Mouse (Mus musculus) liver, adult 2 months (tissue): ENCODE data around the gene Klhl23.

Experiments used
- CTCF ChIP-seq: fragments of 200-500 bp; IDR thresholded peaks from 2 replicates; pipeline ENCODE4 v1.5.1; 2011; ENCODE audit warnings: low read depth, low read length, control low read depth
- POLR2A ChIP-seq: fragments of 200-500 bp; IDR thresholded peaks from 2 replicates; pipeline ENCODE4 v1.6.1; 2011; ENCODE audit warnings: low read length, control low read depth; ENCODE audit not compliant: insufficient read depth; ENCODE audit errors: extremely low read depth

- TF ChIP-seq CTCF (no peak), POLR2A (no peak)
Measured at GRCm38 (mm10) chr2:69810169-69810568, 11.6 kb upstream of the Klhl23 start.
